Mouse (Mus musculus) heart, embryonic 16.5 days (tissue): ENCODE measurements around the gene Serpinb3c. TPM values are rescaled to one million over a fixed set of nuclear protein-coding genes. Genes with fewer than 3 reads are reported as not detected.
"Not testable (repeated sequence)": the region's sequence is repeated elsewhere in the genome, so short reads cannot be mapped to it uniquely, and the experiment has no call there.

Experiments
- ATAC-seq: fragments of 200-750 bp; cut with Nextera tagmentation; replicated peaks from 2 replicates; pipeline ENCODE4 v1.8.0; 2017; ENCODE audit warnings: moderate number of reproducible peaks; ENCODE audit not compliant: insufficient read depth, low FRiP score; ENCODE audit errors: extremely low read depth
- H3K27ac ChIP-seq: fragments of 300-500 bp; sonication (generic); 2 replicates; pipeline ENCODE4 v1.5.1; 2014; ENCODE audit warnings: mild to moderate bottlenecking, low read length, control low read depth, moderate library complexity
- H3K27me3 ChIP-seq: fragments of 300-500 bp; sonication (generic); 2 replicates; pipeline ENCODE4 v1.6.1; 2014; ENCODE audit warnings: low read length, mixed read lengths; ENCODE audit not compliant: control insufficient read depth, insufficient read depth
- H3K36me3 ChIP-seq: fragments of 300-500 bp; sonication (generic); 2 replicates; pipeline ENCODE4 v1.6.1; 2014; ENCODE audit not compliant: control insufficient read depth, insufficient read depth
- H3K4me1 ChIP-seq: fragments of 300-500 bp; sonication (generic); 2 replicates; pipeline ENCODE4 v1.6.1; 2014; ENCODE audit warnings: low read length, mixed read lengths; ENCODE audit not compliant: control insufficient read depth, insufficient read depth
- H3K4me2 ChIP-seq: fragments of 300-500 bp; sonication (generic); 2 replicates; pipeline ENCODE4 v1.6.1; 2014; ENCODE audit warnings: low read depth, mild to moderate bottlenecking, control low read depth, low read length
- H3K4me3 ChIP-seq: fragments of 300-500 bp; sonication (generic); 2 replicates; pipeline ENCODE4 v1.5.1; 2014; ENCODE audit warnings: mild to moderate bottlenecking, control low read depth, low read length
- H3K9ac ChIP-seq: fragments of 300-500 bp; sonication (generic); 2 replicates; pipeline ENCODE4 v1.6.1; 2014; ENCODE audit warnings: low read length, control low read depth
- H3K9me3 ChIP-seq: fragments of 300-500 bp; sonication (generic); replicated peaks from 2 replicates; pipeline ENCODE4 v1.6.1; 2016; ENCODE audit warnings: low read length; ENCODE audit not compliant: control insufficient read depth
- WGBS: fragments of 180-500 bp; shearing (Covaris S2); extraction: QIAGEN DNeasy Blood & Tissue Kit; methylation state at CpG from one replicate; pipeline ENCODE4 v1.1.7; 2014; 5-methylcytosine and 5-hydroxymethylcytosine counted together
- polyA plus RNA-seq: library from polyadenylated mRNA; unstranded; fragments of >200 nt; fragmentation: Nextera tagmentation; extraction: Ambion mirVana; gene quantifications from 2 replicates; pipeline ENCODE4 v1.2.1, GENCODE M21; 2015

The Serpinb3c gene
- 0.13 TPM in 1 of 2 replicates, not detected in the other for polyA plus RNA-seq

DNA sequence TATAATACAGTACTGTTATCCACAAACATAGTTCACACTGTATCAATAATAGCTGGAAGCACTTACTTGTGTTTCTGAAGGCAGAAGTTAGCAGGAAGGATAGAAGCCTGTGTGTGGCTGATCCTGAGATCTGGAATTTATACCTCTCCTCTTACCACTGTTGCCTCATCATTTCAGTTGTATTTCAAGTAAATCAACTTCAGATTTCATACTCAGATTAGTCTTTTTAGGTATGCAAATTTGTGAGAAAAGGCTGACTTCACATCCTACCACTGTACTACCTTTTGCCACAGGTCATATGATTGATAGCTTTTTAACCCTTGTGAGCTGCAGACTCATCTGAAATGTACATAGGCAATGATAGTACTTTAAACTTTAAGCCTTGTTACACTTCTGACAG is at the start of gene Serpinb3c, which contains the start of gene Serpinb3b:
Gene Serpinb3c (minus strand): TSS at position 111 of the 400 bp plus-strand sequence.
Gene Serpinb3b (minus strand): TSS at position 101 of the 400 bp plus-strand sequence.
- H3K4me1 ChIP-seq, H3K27me3 ChIP-seq, H3K4me2 ChIP-seq, H3K27ac ChIP-seq, H3K9ac ChIP-seq, H3K36me3 ChIP-seq, ATAC-seq, H3K9me3 ChIP-seq, H3K4me3 ChIP-seq: not testable (repeated sequence)

- not testable (repeated sequence) for H3K27ac ChIP-seq, H3K36me3 ChIP-seq
Measured at GRCm38 (mm10) chr1:107243170-107243569, 35.0 kb downstream of the Serpinb3c start.

More at GRCm38 (mm10) chr1:107243170-107243569, 35.0 kb downstream of the Serpinb3c start:
- H3K4me3 ChIP-seq, H3K9me3 ChIP-seq, H3K4me1 ChIP-seq, H3K4me2 ChIP-seq, H3K9ac ChIP-seq, H3K27me3 ChIP-seq, ATAC-seq: not testable (repeated sequence)
- 27% methylated on average over 3 of the region's 3 CpGs for WGBS

Other genes with a start within 250 kb of the Serpinb3c start
- 0.17 and 0.28 TPM in 2 replicates for gene Serpinb3a, start 226.1 kb downstream of the Serpinb3c start, polyA plus RNA-seq
- not detected in 2 replicates for gene Serpinb3d, start 194.9 kb downstream of the Serpinb3c start, polyA plus RNA-seq
- gene Serpinb3b, start within 50 bp of the Serpinb3c start, polyA plus RNA-seq = not detected in 2 replicates
- 0.26 and 0.31 TPM in 2 replicates for gene Serpinb11, start 82.8 kb upstream of the Serpinb3c start, polyA plus RNA-seq
- 0.10 and 0.30 TPM in 2 replicates for gene Serpinb7, start 121.3 kb upstream of the Serpinb3c start, polyA plus RNA-seq
- gene Serpinb2, start 233.1 kb upstream of the Serpinb3c start, polyA plus RNA-seq = 0.07 and 0.46 TPM in 2 replicates